Mouse (Mus musculus) c-Kit-positive CD71-negative TER-119-negative erythroid progenitor cells, embryonic 14.5 days (primary cell): ENCODE measurements around the gene Rfx8.
A peak's percentile ranks its signal among the peaks of the same experiment; 100 is the strongest.
"Not testable (repeated sequence)": the region's sequence is repeated elsewhere in the genome, so short reads cannot be mapped to it uniquely, and the experiment has no call there.

Source experiments
- DNase-seq: peaks from one replicate; pipeline ENCODE4 v3.0.0-alpha.2; 2013; ENCODE audit warnings: low read depth

Rfx8 gene

GRCm38 (mm10) chr1:39691974-39692373 is 28.8 kb downstream of the Rfx8 start:
- no peak for DNase-seq

GRCm38 (mm10) chr1:39691061-39691460 is 29.7 kb downstream of the Rfx8 start:
- DNase-seq, result no peak

GRCm38 (mm10) chr1:39688573-39688972 is 32.2 kb downstream of the Rfx8 start:
- no peak for DNase-seq

- no peak for DNase-seq
Observed at GRCm38 (mm10) chr1:39687279-39687678, 33.5 kb downstream of the Rfx8 start.

GRCm38 (mm10) chr1:39685841-39686240 is 35.0 kb downstream of the Rfx8 start:
- DNase-seq, result peak; percentile 66

GRCm38 (mm10) chr1:39681638-39682037 is 39.2 kb downstream of the Rfx8 start:
- DNase-seq, result no peak

GRCm38 (mm10) chr1:39680546-39680945 is 40.3 kb downstream of the Rfx8 start:
- DNase-seq, result no peak

- no peak for DNase-seq
Observed at GRCm38 (mm10) chr1:39678883-39679282, 41.9 kb downstream of the Rfx8 start.

- DNase-seq, result no peak
Observed at GRCm38 (mm10) chr1:39676221-39676876, 44.4 kb downstream of the Rfx8 start.

GRCm38 (mm10) chr1:39672362-39673105 is 48.3 kb downstream of the Rfx8 start:
- DNase-seq, result no peak

- DNase-seq, result no peak
Observed at GRCm38 (mm10) chr1:39670211-39670935, 50.4 kb downstream of the Rfx8 start.

- DNase-seq, result no peak
Observed at GRCm38 (mm10) chr1:39666751-39667252, 54.0 kb downstream of the Rfx8 start.

GRCm38 (mm10) chr1:39664039-39664625 is 56.7 kb downstream of the Rfx8 start:
- no peak for DNase-seq

- DNase-seq, result no peak
Observed at GRCm38 (mm10) chr1:39663050-39663449, 57.7 kb downstream of the Rfx8 start.

- DNase-seq, result no peak
Observed at GRCm38 (mm10) chr1:39656976-39657529, 63.7 kb downstream of the Rfx8 start.

- not testable (repeated sequence) for DNase-seq
Observed at GRCm38 (mm10) chr1:39654901-39655300, 65.9 kb downstream of the Rfx8 start.

GRCm38 (mm10) chr1:39653028-39653427 is 67.8 kb downstream of the Rfx8 start:
- DNase-seq, result no peak

GRCm38 (mm10) chr1:39651241-39651548 is 69.6 kb downstream of the Rfx8 start, which contains the start of gene Creg2:
TSS of gene Creg2 (minus strand) at chr1:39651474.
- no peak for DNase-seq

GRCm38 (mm10) chr1:39650435-39651240 is 70.2 kb downstream of the Rfx8 start:
- DNase-seq, result peak; percentile 22

- DNase-seq, result no peak
Observed at GRCm38 (mm10) chr1:39649691-39650434, 70.9 kb downstream of the Rfx8 start.

- DNase-seq, result no peak
Observed at GRCm38 (mm10) chr1:39648584-39648983, 72.2 kb downstream of the Rfx8 start.
